Mouse (Mus musculus) midbrain, postnatal 0 days (tissue): ENCODE measurements at regions not wholly inside any gene's neighbourhood (a gene's known extent, or its start where the extent isn't known, plus 50 kb on each side); places are given as distances from the start of the nearest gene placed in this dataset.
A peak's percentile ranks its signal among the peaks of the same experiment; 100 is the strongest.

Source experiments
- ATAC-seq: fragments of 200-750 bp; cut with Nextera tagmentation; 2 replicates; pipeline ENCODE4 v1.8.0; 2017; ENCODE audit warnings: moderate number of reproducible peaks, mild to moderate bottlenecking, moderate TSS enrichment, moderate library complexity; ENCODE audit not compliant: low FRiP score
- DNase-seq: peaks from one replicate; pipeline ENCODE4 v3.0.0-alpha.2; 2015; ENCODE audit warnings: low spot score
- H3K27ac ChIP-seq: fragments of 300-500 bp; sonication (generic); 2 replicates; pipeline ENCODE4 v1.5.1; 2014; ENCODE audit warnings: low read depth, mild to moderate bottlenecking, low read length, mixed read lengths
- H3K27me3 ChIP-seq: fragments of 300-500 bp; sonication (generic); 2 replicates; pipeline ENCODE4 v1.6.1; 2014; ENCODE audit warnings: low read length, control low read depth, mixed read lengths; ENCODE audit not compliant: insufficient read depth
- H3K36me3 ChIP-seq: fragments of 300-500 bp; sonication (generic); 2 replicates; pipeline ENCODE4 v1.6.1; 2014; ENCODE audit warnings: low read length, control low read depth, mixed read lengths; ENCODE audit not compliant: insufficient read depth
- H3K4me1 ChIP-seq: fragments of 300-500 bp; sonication (generic); 2 replicates; pipeline ENCODE4 v1.6.1; 2014; ENCODE audit warnings: mild to moderate bottlenecking, control low read depth, antibody characterized with exemption, low read length, mixed read lengths; ENCODE audit not compliant: insufficient read depth
- H3K4me2 ChIP-seq: fragments of 300-500 bp; sonication (generic); 2 replicates; pipeline ENCODE4 v1.6.1; 2014; ENCODE audit warnings: low read depth, mild to moderate bottlenecking, low read length, mixed read lengths; ENCODE audit not compliant: poor library complexity, severe bottlenecking
- H3K4me3 ChIP-seq: fragments of 300-500 bp; sonication (generic); 2 replicates; pipeline ENCODE4 v1.5.1; 2014; ENCODE audit warnings: low read depth, mild to moderate bottlenecking, low read length, moderate library complexity
- H3K9ac ChIP-seq: fragments of 300-500 bp; sonication (generic); replicated peaks from 2 replicates; pipeline ENCODE4 v1.6.1; 2014; ENCODE audit warnings: mild to moderate bottlenecking, low read length, moderate library complexity, mixed read lengths; ENCODE audit not compliant: poor library complexity, severe bottlenecking
- H3K9me3 ChIP-seq: fragments of 300-500 bp; sonication (generic); 2 replicates; pipeline ENCODE4 v1.6.1; 2016; ENCODE audit warnings: low read length, control low read depth
- CTCF ChIP-seq: IDR thresholded peaks from 2 replicates; pipeline ENCODE4 v1.5.1; 2016; ENCODE audit warnings: antibody characterized with exemption, mild to moderate bottlenecking
- WGBS: fragments of 180-500 bp; shearing (Covaris S2); extraction: QIAGEN DNeasy Blood & Tissue Kit; methylation state at CpG from one replicate; pipeline ENCODE4 v1.1.7; 2014; 5-methylcytosine and 5-hydroxymethylcytosine counted together

- H3K27ac ChIP-seq, result no peak overlapping the region
- DNase-seq (peak; percentile 42), ATAC-seq (no peak)
- no peaks in the 10 kb centered on the region for H3K9me3 ChIP-seq
- peak overlapping the region; percentile 15; the same call in 1 of the 2 replicates for H3K4me2 ChIP-seq
- no peaks in the 10 kb centered on the region for H3K36me3 ChIP-seq
- WGBS, result 7% methylated on average over 6 of the region's 6 CpGs
- TF ChIP-seq CTCF, result no peak
- no peak overlapping the region for H3K9ac ChIP-seq
- H3K4me1 ChIP-seq, result no peaks in the 10 kb centered on the region
- H3K27me3 ChIP-seq, result no peaks in the 10 kb centered on the region
- no peak overlapping the region for H3K4me3 ChIP-seq
Measured at GRCm38 (mm10) chr5:82312054-82312453, 1042.9 kb downstream of the Tecrl start.

GRCm38 (mm10) chr5:82288069-82288845 lies 1066.7 kb downstream of the Tecrl start:
- Histone ChIP-seq H3K4me3 (no peak overlapping the region), H3K4me1 (no peaks in the 10 kb centered on the region), H3K9ac (no peak overlapping the region), H3K9me3 (no peaks in the 10 kb centered on the region), H3K36me3 (no peaks in the 10 kb centered on the region), H3K27me3 (no peaks in the 10 kb centered on the region), H3K27ac (no peak overlapping the region), H3K4me2 (no peak overlapping the region)
- DNase-seq (peak; percentile 40), ATAC-seq (no peak)
- TF ChIP-seq CTCF, result no peak
- 61% methylated on average over 5 of the region's 5 CpGs for WGBS

DNA sequence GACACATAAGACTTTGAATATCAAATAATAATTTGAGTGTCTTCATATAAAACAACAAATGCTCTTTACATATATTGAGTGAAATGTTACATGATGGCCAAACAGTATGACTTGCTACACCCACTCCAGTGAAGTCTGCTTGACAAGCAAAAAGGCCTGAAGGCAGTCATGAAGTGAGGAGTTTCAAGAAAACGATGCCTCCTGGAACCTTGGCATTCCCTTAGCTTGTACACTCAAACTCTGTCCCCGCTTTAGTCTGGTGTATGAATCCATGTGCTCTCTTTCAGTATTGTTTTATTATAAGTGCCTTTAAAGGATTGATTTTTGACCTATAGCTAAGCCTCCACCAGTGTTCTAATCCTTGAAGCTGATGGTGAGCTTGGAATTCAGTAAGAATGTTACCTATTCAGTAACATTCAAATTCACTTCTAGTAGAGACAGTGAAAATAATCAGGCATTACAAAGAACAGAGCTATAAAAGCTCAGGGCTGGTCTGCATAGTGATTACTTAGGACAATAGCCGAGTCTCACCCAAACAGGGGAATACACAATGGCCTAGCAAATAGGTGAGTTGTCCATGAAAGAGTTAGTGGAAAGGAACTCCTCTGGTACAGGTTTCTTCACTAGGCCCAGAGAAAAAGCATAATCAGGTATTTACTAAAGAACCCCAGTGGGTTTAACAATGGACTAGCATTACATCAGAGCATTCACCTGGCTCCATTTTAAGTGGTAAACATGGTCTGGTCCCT lies 1101.5 kb downstream of the Tecrl start:
- DNase-seq, result no peak
- no peak overlapping the region for H3K9ac ChIP-seq
- H3K27ac ChIP-seq, result no peak overlapping the region
- TF ChIP-seq CTCF, result no peak
- 93% methylated on average over 3 of the region's 3 CpGs for WGBS
- H3K36me3 ChIP-seq, result no peaks in the 10 kb centered on the region
- no peaks in the 10 kb centered on the region for H3K4me1 ChIP-seq
- no peak overlapping the region for H3K4me2 ChIP-seq
- H3K4me3 ChIP-seq, result no peak overlapping the region
- ATAC-seq, result no peak
- H3K27me3 ChIP-seq, result no peaks in the 10 kb centered on the region
- H3K9me3 ChIP-seq, result no peaks in the 10 kb centered on the region

DNA sequence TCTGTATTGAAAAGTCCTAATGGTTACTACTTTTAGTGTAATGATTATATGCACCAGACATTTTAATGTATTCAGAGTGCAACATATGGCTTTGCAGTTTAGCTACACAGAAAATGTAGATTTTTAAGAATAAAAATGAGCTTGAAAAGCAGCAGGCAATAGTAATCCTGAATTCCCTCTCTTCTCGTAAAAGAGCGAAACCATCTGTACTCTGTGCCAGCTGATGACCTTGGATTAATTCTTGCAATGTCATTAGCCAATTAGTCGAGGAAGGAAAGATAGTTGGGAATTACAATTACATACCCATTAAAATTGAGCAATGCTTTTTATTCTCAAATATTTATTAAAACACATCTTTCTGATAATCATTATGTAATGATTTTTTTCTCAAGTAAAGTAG lies 1128.7 kb downstream of the Tecrl start:
- H3K36me3 ChIP-seq, result no peaks in the 10 kb centered on the region
- H3K9me3 ChIP-seq, result no peaks in the 10 kb centered on the region
- no peak for TF ChIP-seq CTCF
- H3K4me1 ChIP-seq, result no peaks in the 10 kb centered on the region
- no peak overlapping the region for H3K4me3 ChIP-seq
- WGBS, result 58% methylated on average over 3 of the region's 3 CpGs
- no peaks in the 10 kb centered on the region for H3K27me3 ChIP-seq
- DNase-seq (no peak), ATAC-seq (no peak)
- H3K4me2 ChIP-seq, result no peak overlapping the region
- no peak overlapping the region for H3K27ac ChIP-seq
- H3K9ac ChIP-seq, result no peak overlapping the region

DNA sequence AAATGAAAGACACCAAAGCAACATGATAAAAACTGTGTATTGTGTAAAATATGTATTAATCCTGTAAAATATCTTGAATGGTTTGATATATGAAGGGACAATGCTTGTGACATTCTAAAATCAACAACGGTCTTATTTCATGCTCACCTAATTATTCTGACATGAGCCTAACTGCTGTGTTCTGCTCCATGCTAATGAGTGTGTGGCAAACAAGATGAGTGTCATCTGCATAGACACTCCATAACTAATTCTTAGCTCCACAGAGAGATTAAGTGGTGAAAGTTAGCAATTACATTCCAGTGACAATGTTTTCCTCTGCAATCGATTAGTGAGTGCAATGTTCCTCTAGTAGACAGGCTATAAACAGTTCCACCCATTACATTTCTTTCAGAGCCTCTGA lies 1131.4 kb downstream of the Tecrl start:
- 46% methylated on average over 2 of the region's 2 CpGs for WGBS
- Histone ChIP-seq H3K36me3 (no peaks in the 10 kb centered on the region), H3K27me3 (no peaks in the 10 kb centered on the region), H3K4me1 (no peaks in the 10 kb centered on the region), H3K27ac (no peak overlapping the region), H3K9ac (no peak overlapping the region), H3K9me3 (no peaks in the 10 kb centered on the region), H3K4me2 (no peak overlapping the region), H3K4me3 (no peak overlapping the region)
- no peak for DNase-seq
- no peak for ATAC-seq
- no peak for TF ChIP-seq CTCF

DNA sequence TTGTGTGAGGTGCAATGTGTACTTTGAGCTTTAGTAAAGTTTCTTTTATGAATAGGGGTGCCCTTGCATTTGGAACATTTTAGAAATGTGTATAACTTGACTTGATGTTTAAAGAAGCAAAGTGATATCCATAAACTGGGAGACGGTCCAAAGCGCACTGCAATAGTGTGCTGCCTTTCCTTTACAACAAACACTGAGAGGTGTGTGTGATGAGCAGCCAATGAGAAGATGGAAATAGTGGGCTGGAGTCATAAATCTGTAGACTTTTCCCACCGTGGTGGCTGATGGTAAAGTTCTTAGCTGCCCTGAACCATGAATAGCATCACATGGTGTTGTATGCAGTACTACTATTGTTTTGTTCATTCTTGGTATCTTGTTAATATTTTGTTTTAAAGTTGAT lies 1151.4 kb downstream of the Tecrl start:
- no peak for TF ChIP-seq CTCF
- no peaks in the 10 kb centered on the region for H3K4me1 ChIP-seq
- no peak for ATAC-seq

More for the DNA sequence above, 1151.4 kb downstream of the Tecrl start:
- WGBS, result 91% methylated on average over 3 of the region's 3 CpGs
- Histone ChIP-seq H3K4me2 (no peak overlapping the region), H3K36me3 (no peaks in the 10 kb centered on the region), H3K27me3 (no peaks in the 10 kb centered on the region), H3K27ac (no peak overlapping the region), H3K4me3 (no peak overlapping the region), H3K9me3 (no peaks in the 10 kb centered on the region), H3K9ac (no peak overlapping the region)
- no peak for DNase-seq
